Mouse (Mus musculus) central nervous system, embryonic 14 days (tissue): Measurements from ENCODE around the gene Olfr1205. TPM values are rescaled to one million over a fixed set of nuclear protein-coding genes. Genes with fewer than 3 reads are reported as not detected.

Experiments
- polyA plus RNA-seq: library from polyadenylated mRNA; depleted of rRNA; stranded (reverse); fragments of >200 nt; gene quantifications from 2 replicates; pipeline ENCODE4 v1.2.3, GENCODE M21; 2012; rRNA removed

Olfr1205 gene
- not detected in 2 replicates for polyA plus RNA-seq

DNA sequence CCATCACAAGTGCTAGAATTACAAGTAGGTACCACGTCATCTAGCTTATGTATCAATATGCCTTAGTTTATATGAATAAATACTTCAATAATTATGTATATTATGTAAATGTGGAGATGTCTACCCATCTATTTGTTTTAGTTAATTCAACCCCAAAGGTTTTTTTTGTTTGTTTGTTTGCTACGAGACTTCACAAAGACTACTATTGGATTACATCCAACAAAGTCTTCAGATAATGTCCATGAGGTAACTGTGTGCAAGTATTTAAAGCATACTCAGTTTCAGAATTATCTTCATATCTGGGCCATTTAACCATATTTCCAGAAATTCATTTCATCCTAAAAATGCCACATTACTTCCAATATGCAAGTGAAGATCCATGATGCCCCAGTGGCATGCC is at the start of gene Olfr1205:
Olfr1205 (plus strand) TSS at position 301 of the 400 bp plus-strand sequence.

DNA sequence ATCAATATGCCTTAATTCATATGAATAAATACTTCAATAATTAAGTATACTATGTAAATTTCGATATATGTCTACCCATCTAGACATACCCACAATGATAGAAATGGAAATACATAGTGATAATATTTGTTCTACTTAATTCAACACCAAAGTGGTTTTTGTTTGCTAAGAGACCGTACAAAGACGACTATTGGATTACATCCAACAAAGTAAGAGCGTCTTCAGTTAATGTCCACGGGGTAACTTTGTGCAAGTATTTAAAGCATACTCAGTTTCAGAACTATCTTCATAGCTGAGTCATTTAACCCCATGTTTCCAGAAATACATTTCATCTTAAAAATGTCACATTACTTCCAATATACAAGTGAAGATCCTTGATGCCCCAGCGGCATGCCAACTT is 36.8 kb upstream of the Olfr1205 start, which contains the start of gene Olfr1201:
Olfr1201 (plus strand) TSS at position 301 of the 400 bp plus-strand sequence.

GRCm38 (mm10) chr2:88814196-88814595 is 15.3 kb upstream of the Olfr1205 start, which contains the start of gene Olfr1202:
Olfr1202 (plus strand) TSS chr2:88814496.

GRCm38 (mm10) chr2:88848992-88849391 is 19.5 kb downstream of the Olfr1205 start, which contains the start of gene Olfr1204:
Olfr1204 (plus strand) TSS chr2:88849292.

GRCm38 (mm10) chr2:88862931-88863330 is 33.4 kb downstream of the Olfr1205 start, which contains the start of gene Olfr1206:
Olfr1206 (plus strand) TSS chr2:88863231.

Other genes with a start within 250 kb of the Olfr1205 start
- gene Olfr1189, start 243.3 kb upstream of the Olfr1205 start, polyA plus RNA-seq, result not detected in 2 replicates
- gene Olfr1191-ps1, start 189.2 kb upstream of the Olfr1205 start, polyA plus RNA-seq, result not detected in 2 replicates
- gene Olfr1192-ps1, start 181.2 kb upstream of the Olfr1205 start, polyA plus RNA-seq, result not detected in 2 replicates
- gene Olfr1193, start 154.1 kb upstream of the Olfr1205 start, polyA plus RNA-seq, result not detected in 2 replicates
- not detected in 2 replicates for gene Olfr1195, start 140.6 kb upstream of the Olfr1205 start, polyA plus RNA-seq
- not detected in 2 replicates for gene Olfr1196, start 125.1 kb upstream of the Olfr1205 start, polyA plus RNA-seq
- not detected in 2 replicates for gene Olfr1197, start 97.4 kb upstream of the Olfr1205 start, polyA plus RNA-seq
- gene Olfr1198, start 78.4 kb upstream of the Olfr1205 start, polyA plus RNA-seq, result not detected in 2 replicates
- not detected in 2 replicates for gene Olfr1199, start 69.3 kb upstream of the Olfr1205 start, polyA plus RNA-seq
- gene Olfr1200, start 59.2 kb upstream of the Olfr1205 start, polyA plus RNA-seq, result not detected in 2 replicates
- gene Olfr1201, start 36.7 kb upstream of the Olfr1205 start, polyA plus RNA-seq, result not detected in 2 replicates
- not detected in 2 replicates for gene Olfr1202, start 15.2 kb upstream of the Olfr1205 start, polyA plus RNA-seq
- not detected in 2 replicates for gene Olfr1204, start 19.6 kb downstream of the Olfr1205 start, polyA plus RNA-seq
- gene Olfr1206, start 33.5 kb downstream of the Olfr1205 start, polyA plus RNA-seq, result not detected in 2 replicates
- gene Olfr1208, start 72.6 kb downstream of the Olfr1205 start, polyA plus RNA-seq, result not detected in 2 replicates
- not detected in 2 replicates for gene Olfr1209, start 85.4 kb downstream of the Olfr1205 start, polyA plus RNA-seq
- gene Olfr1211, start 108.4 kb downstream of the Olfr1205 start, polyA plus RNA-seq, result not detected in 2 replicates
- not detected in 2 replicates for gene Olfr1212, start 124.2 kb downstream of the Olfr1205 start, polyA plus RNA-seq
- gene Gm13762, start 150.5 kb downstream of the Olfr1205 start, polyA plus RNA-seq, result not detected in 2 replicates
- not detected in 2 replicates for gene Olfr1214, start 162.9 kb downstream of the Olfr1205 start, polyA plus RNA-seq
- gene Olfr1215, start 177.2 kb downstream of the Olfr1205 start, polyA plus RNA-seq, result not detected in 2 replicates
- gene Olfr1216, start 188.6 kb downstream of the Olfr1205 start, polyA plus RNA-seq, result not detected in 2 replicates
- gene Olfr1217, start 202.3 kb downstream of the Olfr1205 start, polyA plus RNA-seq, result not detected in 2 replicates
- gene Olfr1218, start 231.4 kb downstream of the Olfr1205 start, polyA plus RNA-seq, result not detected in 2 replicates